Mouse (Mus musculus) liver, embryonic 13.5 days (tissue): ENCODE measurements around the gene Fkbp11. TPM values are rescaled to one million over a fixed set of nuclear protein-coding genes. Genes with fewer than 3 reads are reported as not detected.
A peak's percentile ranks its signal among the peaks of the same experiment; 100 is the strongest.

Experiments
- ATAC-seq: fragments of 200-750 bp; cut with Nextera tagmentation; 2 replicates; pipeline ENCODE4 v1.8.0; 2017; ENCODE audit warnings: low read depth, mild to moderate bottlenecking, moderate number of reproducible peaks, moderate library complexity
- DNase-seq: peaks from one replicate; pipeline ENCODE4 v3.0.0; 2022
- H3K27ac ChIP-seq: fragments of 300-500 bp; sonication (generic); 2 replicates; pipeline ENCODE4 v1.5.1; 2015; ENCODE audit warnings: moderate library complexity, mild to moderate bottlenecking, inconsistent platforms
- H3K27me3 ChIP-seq: fragments of 300-500 bp; sonication (generic); 2 replicates; pipeline ENCODE4 v1.6.1; 2015; ENCODE audit warnings: mild to moderate bottlenecking, inconsistent platforms
- H3K36me3 ChIP-seq: fragments of 300-500 bp; sonication (generic); 2 replicates; pipeline ENCODE4 v1.6.1; 2015; ENCODE audit warnings: mild to moderate bottlenecking, inconsistent platforms
- H3K4me1 ChIP-seq: fragments of 300-500 bp; sonication (generic); replicated peaks from 2 replicates; pipeline ENCODE4 v1.6.1; 2015; ENCODE audit warnings: inconsistent platforms
- H3K4me2 ChIP-seq: fragments of 300-500 bp; sonication (generic); 2 replicates; pipeline ENCODE4 v1.6.1; 2015; ENCODE audit warnings: inconsistent platforms, mild to moderate bottlenecking, moderate library complexity
- H3K4me3 ChIP-seq: fragments of 300-500 bp; sonication (generic); replicated peaks from 2 replicates; pipeline ENCODE4 v1.5.1; 2015; ENCODE audit warnings: mild to moderate bottlenecking, inconsistent platforms
- H3K9ac ChIP-seq: fragments of 300-500 bp; sonication (generic); 2 replicates; pipeline ENCODE4 v1.6.1; 2015; ENCODE audit warnings: mild to moderate bottlenecking, inconsistent platforms
- H3K9me3 ChIP-seq: fragments of 300-500 bp; sonication (generic); replicated peaks from 2 replicates; pipeline ENCODE4 v1.6.1; 2016; ENCODE audit warnings: inconsistent platforms
- WGBS: fragments of 180-500 bp; shearing (Covaris S2); methylation state at CpG from one replicate; pipeline ENCODE4 v1.1.7; 2015; ENCODE audit not compliant: insufficient replicate concordance; 5-methylcytosine and 5-hydroxymethylcytosine counted together
- polyA plus RNA-seq: library from polyadenylated mRNA; unstranded; fragments of >200 nt; fragmentation: Nextera tagmentation; extraction: Ambion mirVana; gene quantifications from 2 replicates; pipeline ENCODE4 v1.2.1, GENCODE M21; 2015

The Fkbp11 gene
- polyA plus RNA-seq, 1 experiment from 2014 or later: 91.7 TPM

DNA sequence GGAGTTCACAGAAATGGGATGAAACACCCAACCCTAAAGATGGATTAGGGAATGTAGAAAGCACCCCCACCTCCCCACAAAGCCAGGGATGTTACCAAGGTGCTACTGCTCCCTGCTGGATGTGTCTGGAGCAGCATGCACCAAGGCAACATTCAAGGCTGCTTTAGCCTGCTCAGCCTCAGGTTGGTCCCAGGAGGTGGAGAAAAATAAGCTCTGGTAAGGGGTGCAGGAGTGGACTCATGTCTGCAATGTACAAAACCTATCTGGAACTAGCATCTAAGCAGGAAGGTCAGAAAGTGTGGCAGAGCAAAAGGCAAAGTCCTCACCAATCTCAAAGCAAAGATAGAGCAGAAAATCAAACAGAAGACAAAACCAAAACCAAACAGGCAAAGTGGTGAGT, 9.9 kb upstream of the Fkbp11 start:
- Histone ChIP-seq H3K27ac (peak overlapping the region; percentile 62; the same call in 1 of the 2 replicates), H3K4me2 (no peak overlapping the region), H3K9me3 (no peaks in the 10 kb centered on the region), H3K4me3 (no peak overlapping the region), H3K4me1 (peaks cover 46% of the 10 kb centered on the region), H3K36me3 (peaks cover 51% of the 10 kb centered on the region), H3K27me3 (no peaks in the 10 kb centered on the region), H3K9ac (no peak overlapping the region)
- ATAC-seq (peak; percentile 38), DNase-seq (no peak)

DNA sequence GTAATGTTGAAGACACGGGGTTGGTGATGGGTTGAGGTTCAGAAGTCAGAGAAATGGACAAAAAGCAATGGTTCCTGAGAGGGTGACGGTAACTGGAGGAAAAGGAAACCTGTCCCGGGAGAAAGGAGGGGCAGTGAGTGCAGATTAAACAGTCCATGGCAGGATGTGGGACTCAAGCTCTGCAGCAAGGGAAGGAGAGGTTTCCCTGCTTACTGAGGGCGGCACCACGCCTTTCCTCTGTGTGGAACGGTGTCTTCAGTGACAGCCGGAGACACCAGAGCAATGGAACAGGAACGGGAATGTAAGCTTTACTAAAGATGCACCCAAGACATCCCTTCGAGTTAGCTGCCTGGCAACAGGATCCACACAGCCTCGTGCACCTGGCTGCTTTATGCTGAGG, 8.5 kb upstream of the Fkbp11 start:
- WGBS: 70% methylated on average over 10 of the region's 10 CpGs
- no peak overlapping the region for H3K27ac ChIP-seq
- peaks cover 56% of the 10 kb centered on the region for H3K4me1 ChIP-seq
- no peak for ATAC-seq
- no peak for DNase-seq
- no peak overlapping the region for H3K9ac ChIP-seq
- H3K4me3 ChIP-seq: no peak overlapping the region
- peaks cover 42% of the 10 kb centered on the region for H3K36me3 ChIP-seq
- H3K4me2 ChIP-seq: no peak overlapping the region
- H3K9me3 ChIP-seq: no peaks in the 10 kb centered on the region
- no peaks in the 10 kb centered on the region for H3K27me3 ChIP-seq

DNA sequence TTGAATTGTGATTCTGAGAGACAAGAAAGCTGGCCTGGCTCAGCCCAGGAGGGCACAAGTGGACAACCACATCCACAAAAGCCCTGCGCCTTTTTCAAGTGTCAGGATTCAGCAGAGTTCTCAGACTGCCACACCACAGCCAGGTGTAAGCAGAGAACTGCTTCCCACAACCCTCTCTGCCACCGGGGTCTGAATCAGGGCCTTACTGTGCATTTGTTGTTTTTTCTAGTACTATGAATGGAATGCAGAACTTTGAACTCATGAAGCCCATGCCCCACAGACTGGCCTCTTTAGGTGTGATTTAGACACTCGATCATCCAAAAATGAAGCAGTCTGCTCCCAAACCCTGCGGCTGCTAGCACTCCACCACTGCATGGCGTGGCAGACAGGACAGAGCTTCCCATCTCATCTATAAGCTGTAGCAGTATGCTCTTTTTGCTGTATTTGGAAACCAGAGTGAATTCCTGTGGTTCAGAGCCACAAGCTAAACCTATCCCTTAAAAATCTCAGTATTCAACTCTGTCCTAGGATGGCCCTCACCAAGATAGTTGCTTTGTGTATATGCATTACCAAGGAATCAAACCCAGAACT, 6.1 kb upstream of the Fkbp11 start:
- peaks cover 49% of the 10 kb centered on the region for H3K4me1 ChIP-seq
- no peak for DNase-seq
- no peak overlapping the region for H3K4me2 ChIP-seq
- whole genome bisulfite sequencing: 60% methylated on average over 5 of the region's 5 CpGs
- H3K9ac ChIP-seq: no peak overlapping the region
- H3K4me3 ChIP-seq: no peak overlapping the region
- peak overlapping the region; percentile 58 for H3K27ac ChIP-seq
- H3K27me3 ChIP-seq: peaks cover 12% of the 10 kb centered on the region
- H3K36me3 ChIP-seq: peaks cover 18% of the 10 kb centered on the region
- no peak for ATAC-seq
- no peaks in the 10 kb centered on the region for H3K9me3 ChIP-seq

DNA sequence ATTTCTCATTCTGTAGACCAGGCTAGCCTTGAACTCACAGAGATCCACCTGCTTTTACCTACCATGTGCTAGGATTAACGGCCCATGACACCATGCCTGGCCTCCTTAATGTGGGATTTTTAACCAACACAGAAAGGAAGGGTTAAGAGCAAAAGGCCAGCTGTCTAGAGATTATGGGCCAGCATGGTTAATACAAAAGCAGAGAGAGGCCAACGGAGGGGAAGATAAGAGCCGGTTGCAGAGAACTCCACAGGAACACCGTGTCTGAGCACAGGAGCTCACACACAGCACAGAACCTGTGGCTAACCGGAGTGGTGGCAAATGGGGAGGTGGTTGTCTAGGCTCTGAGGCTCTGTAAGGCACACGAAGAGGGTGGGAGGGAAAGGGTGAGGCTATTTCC, 5.4 kb upstream of the Fkbp11 start:
- Histone ChIP-seq H3K9me3 (no peaks in the 10 kb centered on the region), H3K36me3 (peaks cover 12% of the 10 kb centered on the region), H3K4me1 (peaks cover 48% of the 10 kb centered on the region), H3K4me2 (no peak overlapping the region), H3K27ac (peak overlapping the region; percentile 58), H3K4me3 (no peak overlapping the region), H3K27me3 (peaks cover 19% of the 10 kb centered on the region), H3K9ac (no peak overlapping the region)
- peak; percentile 40 for DNase-seq
- 12% methylated on average over 6 of the region's 6 CpGs for WGBS
- peak; percentile 59 for ATAC-seq

DNA sequence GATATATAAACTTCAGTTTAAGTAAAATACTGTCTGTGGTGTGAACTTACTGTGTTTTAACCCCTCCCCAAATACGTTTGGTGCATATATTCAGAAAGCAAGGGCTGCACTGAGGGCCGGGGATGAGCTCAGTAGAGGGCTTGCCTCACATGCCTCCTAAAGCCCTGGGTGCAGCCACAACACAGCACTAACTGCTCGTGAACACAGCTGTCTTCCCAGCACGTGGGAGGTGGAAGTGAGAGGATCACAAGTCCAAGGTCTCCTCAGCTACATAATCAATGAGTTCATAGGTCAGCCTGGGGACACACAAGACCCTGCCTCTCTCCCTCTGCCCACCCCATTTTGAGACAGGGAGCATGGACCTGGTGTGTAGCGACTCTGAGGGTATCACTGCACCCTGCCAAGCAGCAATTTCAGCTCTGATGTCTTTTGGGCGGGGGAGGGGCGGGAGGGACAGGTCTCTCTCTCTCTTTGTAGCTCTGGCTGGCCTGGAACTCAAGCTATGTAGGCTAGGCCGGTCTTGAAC, 4.1 kb upstream of the Fkbp11 start:
- no peak for DNase-seq
- H3K36me3 ChIP-seq: peaks cover 12% of the 10 kb centered on the region
- WGBS: 56% methylated on average over 8 of the region's 8 CpGs
- ATAC-seq: peak; percentile 22; the same call in 1 of the 2 replicates
- H3K27me3 ChIP-seq: peaks cover 29% of the 10 kb centered on the region
- H3K27ac ChIP-seq: peak overlapping the region; percentile 23; the same call in 1 of the 2 replicates
- H3K4me2 ChIP-seq: no peak overlapping the region
- no peaks in the 10 kb centered on the region for H3K9me3 ChIP-seq
- H3K4me1 ChIP-seq: peaks cover 56% of the 10 kb centered on the region
- no peak overlapping the region for H3K4me3 ChIP-seq
- H3K9ac ChIP-seq: no peak overlapping the region

DNA sequence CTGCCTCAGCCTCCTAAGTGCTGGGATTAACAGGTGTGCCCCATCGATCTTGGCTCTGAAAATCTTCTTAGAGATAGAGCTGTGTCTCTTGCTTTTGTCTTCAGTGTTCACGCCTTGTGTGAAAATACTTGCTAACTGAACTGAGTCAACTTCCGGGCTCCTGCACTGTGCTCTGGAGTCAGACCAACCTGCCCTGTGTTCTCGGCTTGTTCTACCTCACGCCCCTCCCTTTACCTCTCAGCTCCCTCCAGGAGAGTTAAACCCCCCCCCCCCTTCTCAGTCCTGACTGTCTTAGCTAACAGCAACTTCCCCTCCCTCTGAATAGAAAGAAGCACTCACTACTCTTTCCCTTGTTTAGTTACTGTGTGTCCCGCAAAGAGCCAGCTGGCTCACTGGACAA, 2.8 kb upstream of the Fkbp11 start:
- H3K9ac ChIP-seq: no peak overlapping the region
- H3K36me3 ChIP-seq: peaks cover under 1% of the 10 kb centered on the region
- H3K4me2 ChIP-seq: no peak overlapping the region
- H3K27ac ChIP-seq: no peak overlapping the region
- no peaks in the 10 kb centered on the region for H3K9me3 ChIP-seq
- H3K27me3 ChIP-seq: peaks cover 35% of the 10 kb centered on the region
- no peak overlapping the region for H3K4me3 ChIP-seq
- 50% methylated on average over 6 of the region's 6 CpGs for WGBS
- no peak for DNase-seq
- no peak for ATAC-seq
- peaks cover 53% of the 10 kb centered on the region for H3K4me1 ChIP-seq

DNA sequence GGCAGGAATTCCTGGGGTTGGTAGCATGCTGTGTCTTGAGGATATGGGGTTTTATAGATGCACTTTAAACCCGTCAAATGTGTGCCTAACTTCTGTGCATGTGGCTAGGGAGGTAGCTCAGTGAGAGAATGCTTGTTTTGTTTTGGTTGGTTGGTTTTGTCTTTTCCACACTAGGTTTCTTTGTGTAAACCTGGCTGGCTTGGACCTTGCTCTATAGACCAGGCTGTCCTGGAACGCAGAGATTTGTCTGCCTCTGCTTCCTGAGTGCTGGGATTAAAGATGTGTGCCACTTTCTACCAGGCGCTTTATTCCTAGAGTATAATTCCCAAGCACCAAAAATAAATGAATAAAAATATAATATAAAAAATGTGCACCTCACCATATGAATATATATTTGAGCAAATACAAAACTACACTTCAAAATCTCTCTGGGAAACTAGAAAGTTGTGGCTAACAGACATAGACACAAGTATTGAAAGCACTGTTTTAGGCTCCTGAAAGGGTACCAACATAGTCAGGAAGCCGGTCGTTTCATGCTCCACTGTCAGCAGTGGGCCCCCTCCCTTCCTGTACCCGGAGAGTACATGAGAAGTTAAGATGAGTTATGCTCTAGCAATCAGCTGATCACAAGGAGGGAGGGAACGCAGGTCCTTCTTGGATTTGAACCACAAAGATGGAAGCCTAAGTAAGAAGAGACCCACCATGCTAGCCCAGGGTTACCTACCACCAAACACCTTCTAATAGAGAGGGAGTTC, 2.0 kb upstream of the Fkbp11 start:
- ATAC-seq (no peak), DNase-seq (no peak)
- Histone ChIP-seq H3K4me1 (peaks cover 53% of the 10 kb centered on the region), H3K36me3 (no peaks in the 10 kb centered on the region), H3K4me2 (no peak overlapping the region), H3K4me3 (no peak overlapping the region), H3K27me3 (peaks cover 35% of the 10 kb centered on the region), H3K27ac (no peak overlapping the region), H3K9ac (no peak overlapping the region), H3K9me3 (no peaks in the 10 kb centered on the region)
- WGBS: 35% methylated on average over 7 of the region's 7 CpGs

DNA sequence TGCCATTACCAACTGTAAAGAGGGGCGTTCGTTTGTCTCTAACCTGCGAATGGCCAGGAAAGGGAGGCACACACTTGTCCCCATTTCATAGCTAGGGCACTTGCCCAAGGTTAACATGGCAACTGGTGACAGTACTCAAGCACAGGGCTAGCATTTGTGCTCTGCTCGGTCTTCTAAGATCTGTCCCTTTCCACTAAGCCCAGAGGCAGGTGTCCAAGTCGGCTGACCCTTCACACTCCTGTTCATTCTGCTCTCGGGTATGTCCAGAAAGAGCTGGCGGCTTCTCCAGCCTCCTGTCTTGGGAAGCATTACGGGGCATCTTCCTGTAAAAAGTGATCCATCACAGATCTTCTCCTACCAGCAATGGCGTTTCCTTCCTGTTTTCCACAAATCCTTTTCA, 368 bp upstream of the Fkbp11 start:
- peaks cover 43% of the 10 kb centered on the region for H3K27me3 ChIP-seq
- H3K4me3 ChIP-seq: peak overlapping the region; percentile 67
- H3K36me3 ChIP-seq: no peaks in the 10 kb centered on the region
- peaks cover 47% of the 10 kb centered on the region for H3K4me1 ChIP-seq
- no peak overlapping the region for H3K27ac ChIP-seq
- no peaks in the 10 kb centered on the region for H3K9me3 ChIP-seq
- peak overlapping the region; percentile 93 for H3K4me2 ChIP-seq
- DNase-seq: no peak
- ATAC-seq: peak; percentile 11
- 12% methylated on average over 9 of the region's 9 CpGs for WGBS
- no peak overlapping the region for H3K9ac ChIP-seq

DNA sequence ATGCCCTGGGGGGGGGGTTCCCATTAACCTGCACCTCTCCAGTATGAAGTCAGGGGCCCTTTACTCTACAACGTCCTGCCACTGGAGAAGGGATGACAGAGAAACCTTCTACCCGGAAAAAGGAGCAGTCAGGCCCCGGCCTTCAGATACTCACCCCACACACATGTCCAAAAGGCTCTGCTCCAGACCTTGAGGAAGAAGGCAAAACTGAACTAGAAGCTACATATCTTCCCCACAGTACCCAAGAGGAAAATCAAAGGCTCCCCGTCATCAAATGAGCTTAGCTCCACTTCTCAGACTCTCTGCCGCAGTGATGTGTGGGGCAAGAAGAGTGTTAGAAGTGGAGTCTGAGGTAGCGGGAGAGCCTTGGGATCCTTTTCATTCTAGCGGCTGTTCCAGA, 1.3 kb downstream of the Fkbp11 start:
- WGBS: 52% methylated on average over 7 of the region's 7 CpGs
- no peak for ATAC-seq
- H3K4me3 ChIP-seq: peak overlapping the region; percentile 67
- peaks cover 38% of the 10 kb centered on the region for H3K4me1 ChIP-seq
- no peaks in the 10 kb centered on the region for H3K36me3 ChIP-seq
- H3K27ac ChIP-seq: no peak overlapping the region
- peak overlapping the region; percentile 93 for H3K4me2 ChIP-seq
- no peaks in the 10 kb centered on the region for H3K9me3 ChIP-seq
- H3K27me3 ChIP-seq: peaks cover 55% of the 10 kb centered on the region
- DNase-seq: no peak
- H3K9ac ChIP-seq: peak overlapping the region; percentile 73; the same call in 1 of the 2 replicates

DNA sequence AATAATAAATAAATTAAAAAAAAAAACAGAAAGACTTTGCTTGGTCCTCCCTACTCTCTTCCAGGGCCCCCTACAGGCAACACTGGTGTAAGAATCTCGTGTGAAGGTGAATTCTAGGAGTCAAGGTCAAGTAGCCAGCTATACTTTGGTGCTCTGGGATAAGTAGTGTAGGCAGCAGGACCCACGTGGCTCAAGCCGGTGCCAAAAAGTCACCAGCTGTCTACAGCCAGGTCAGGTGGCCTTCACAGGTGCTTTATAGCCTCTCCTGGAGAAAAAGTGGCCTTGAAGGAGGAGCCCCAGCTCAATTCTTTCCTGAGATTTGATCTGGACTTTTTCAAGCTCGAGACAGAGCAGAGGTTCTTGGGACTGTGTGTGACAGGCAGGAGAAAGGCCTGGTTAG, 1.9 kb downstream of the Fkbp11 start:
- ATAC-seq: no peak
- 71% methylated on average over 4 of the region's 4 CpGs for WGBS

DNA sequence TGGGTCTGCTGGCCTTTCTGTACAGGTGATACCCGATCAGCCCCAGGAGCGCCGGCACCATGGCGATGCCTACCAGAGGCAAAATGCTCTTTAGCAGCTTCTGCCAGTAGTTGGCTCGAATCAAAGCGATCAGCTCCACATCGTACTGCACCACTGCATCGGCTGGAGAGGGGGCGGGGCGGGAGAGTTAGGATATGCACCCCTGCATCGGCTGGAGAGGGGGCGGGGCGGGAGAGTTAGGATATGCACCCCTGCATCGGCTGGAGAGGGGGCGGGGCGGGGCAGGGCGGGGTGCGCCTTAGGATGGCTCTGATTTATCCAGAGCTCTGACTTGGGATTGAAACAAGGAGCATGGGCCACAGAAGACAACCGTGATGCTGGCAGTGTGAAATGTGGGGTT, 3.6 kb downstream of the Fkbp11 start:
- H3K27me3 ChIP-seq: peaks cover 52% of the 10 kb centered on the region
- H3K4me3 ChIP-seq: no peak overlapping the region
- DNase-seq (no peak), ATAC-seq (no peak)
- no peak overlapping the region for H3K27ac ChIP-seq
- no peaks in the 10 kb centered on the region for H3K9me3 ChIP-seq
- no peak overlapping the region for H3K4me2 ChIP-seq
- no peak overlapping the region for H3K9ac ChIP-seq
- H3K4me1 ChIP-seq: peaks cover 35% of the 10 kb centered on the region
- 45% methylated on average over 19 of the region's 19 CpGs for WGBS
- no peaks in the 10 kb centered on the region for H3K36me3 ChIP-seq

More for the DNA sequence above, 1.9 kb downstream of the Fkbp11 start:
- Histone ChIP-seq H3K4me2 (peak overlapping the region; percentile 93), H3K36me3 (no peaks in the 10 kb centered on the region), H3K9ac (no peak overlapping the region), H3K27ac (no peak overlapping the region), H3K4me3 (no peak overlapping the region), H3K4me1 (peaks cover 36% of the 10 kb centered on the region), H3K27me3 (peaks cover 58% of the 10 kb centered on the region), H3K9me3 (no peaks in the 10 kb centered on the region)
- DNase-seq: no peak
